Mouse (Mus musculus) thymus, postnatal 14 days (tissue): ENCODE measurements at regions not wholly inside any gene's neighbourhood (a gene's known extent, or its start where the extent isn't known, plus 50 kb on each side); places are given as distances from the start of the nearest gene placed in this dataset.
"Not testable (repeated sequence)": the region's sequence is repeated elsewhere in the genome, so short reads cannot be mapped to it uniquely, and the experiment has no call there.

Experiments
- DNase-seq: peaks from one replicate; pipeline ENCODE4 v3.0.0; 2021

DNA sequence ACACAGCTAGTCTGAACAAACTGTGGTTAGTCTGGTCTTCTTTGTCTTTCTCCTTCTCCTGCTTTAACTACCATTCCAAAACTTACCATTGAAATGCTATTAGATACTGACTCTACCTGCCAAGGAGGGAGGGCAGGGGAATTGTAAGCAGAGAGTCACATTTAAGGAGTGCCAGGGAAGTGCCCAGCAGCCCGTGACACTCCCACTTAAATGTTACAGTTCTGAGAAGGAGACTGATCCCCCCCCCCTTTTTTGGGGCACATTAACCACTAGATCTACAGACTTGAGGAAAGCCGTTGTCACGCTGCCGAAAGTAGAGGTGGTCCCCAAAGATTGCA lies 166.9 kb upstream of the Rgma start:
- no peak for DNase-seq

DNA sequence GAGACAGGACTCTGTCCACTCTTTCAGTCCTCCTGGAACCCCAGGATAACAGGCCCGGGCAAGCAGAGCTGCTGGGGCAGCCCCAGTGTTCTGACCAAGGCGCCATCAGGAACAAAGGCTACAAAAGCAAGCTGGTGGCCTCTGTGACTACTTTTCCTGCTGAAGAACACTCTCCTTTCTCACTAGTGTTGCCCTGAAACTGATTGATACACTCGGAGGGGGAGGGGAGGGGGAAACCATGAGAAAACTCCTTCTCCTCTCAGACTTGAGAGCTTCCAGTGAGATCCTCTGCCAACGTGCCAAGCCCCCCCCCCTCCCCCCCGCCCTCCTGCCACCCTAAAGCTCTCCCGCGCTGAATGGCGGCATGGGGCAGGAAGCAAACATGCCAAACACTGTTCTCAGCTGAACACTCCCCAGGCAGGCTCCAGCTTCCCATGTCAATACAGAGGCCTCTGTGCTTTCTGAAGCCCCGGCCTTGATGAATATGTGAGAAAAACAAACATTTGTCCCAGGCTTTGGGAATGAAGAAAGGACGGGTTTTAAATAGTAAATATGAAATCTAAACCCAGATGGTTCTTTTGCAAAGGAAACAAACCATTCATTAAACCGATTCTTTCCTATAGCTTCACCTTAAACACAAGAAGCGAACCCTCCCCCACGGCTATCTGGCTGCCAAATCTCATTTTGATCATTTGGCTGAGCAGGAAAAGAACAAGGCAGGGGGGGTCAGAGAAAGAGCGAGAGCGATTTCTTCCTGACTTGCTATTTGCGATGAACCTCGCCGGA lies 166.3 kb upstream of the Rgma start:
- no peak for DNase-seq

DNA sequence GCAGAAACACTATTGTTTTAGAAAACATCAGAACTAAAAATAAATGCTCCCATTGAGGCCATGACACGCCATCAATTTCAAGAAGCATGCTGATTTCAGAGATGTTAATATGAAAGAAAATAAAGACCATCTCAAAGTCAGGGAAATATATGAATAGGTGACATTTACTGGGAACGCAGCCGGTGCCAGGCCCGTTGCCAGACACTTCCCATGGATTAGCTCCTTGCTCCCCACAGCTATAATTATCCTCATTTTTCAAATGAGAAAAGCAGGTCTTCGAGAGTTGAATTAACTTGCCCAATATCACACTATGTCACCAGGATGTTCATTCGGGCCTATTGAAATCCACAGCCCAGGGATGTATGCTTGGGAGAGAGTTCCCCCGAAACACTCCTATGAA lies 165.2 kb upstream of the Rgma start:
- no peak for DNase-seq

DNA sequence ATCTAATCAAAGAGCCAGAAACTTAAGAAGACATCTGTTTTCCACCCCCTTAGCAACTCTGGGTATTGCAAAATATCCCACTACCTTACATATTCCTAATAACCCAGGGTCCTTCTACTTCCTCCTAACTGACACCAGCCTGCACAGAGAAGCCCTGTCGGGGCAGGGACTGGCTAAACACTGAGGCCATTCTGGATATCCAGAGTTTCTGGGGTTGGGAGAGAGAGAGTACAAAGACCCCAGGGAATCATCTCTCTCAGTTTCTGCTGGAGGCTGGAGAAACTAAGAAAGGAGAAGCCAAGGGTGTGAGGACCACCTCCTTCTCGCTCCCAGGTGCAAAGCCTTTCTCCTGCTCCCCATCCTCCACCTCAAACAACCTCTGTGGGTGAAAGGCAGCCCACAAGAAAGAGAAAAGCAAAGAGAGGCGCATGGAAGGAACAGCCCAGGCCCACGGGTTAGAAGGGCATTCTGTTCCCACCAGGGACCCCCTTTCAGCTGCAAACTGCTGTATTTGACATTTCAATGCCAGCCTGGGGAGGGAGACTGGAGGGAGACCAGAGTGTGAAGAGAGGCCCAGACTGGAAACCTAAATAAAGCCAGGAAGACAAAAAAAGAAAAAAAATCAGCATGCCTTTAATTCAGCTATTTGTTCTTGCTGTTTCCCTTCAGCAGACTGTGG lies 152.9 kb upstream of the Rgma start:
- no peak for DNase-seq

DNA sequence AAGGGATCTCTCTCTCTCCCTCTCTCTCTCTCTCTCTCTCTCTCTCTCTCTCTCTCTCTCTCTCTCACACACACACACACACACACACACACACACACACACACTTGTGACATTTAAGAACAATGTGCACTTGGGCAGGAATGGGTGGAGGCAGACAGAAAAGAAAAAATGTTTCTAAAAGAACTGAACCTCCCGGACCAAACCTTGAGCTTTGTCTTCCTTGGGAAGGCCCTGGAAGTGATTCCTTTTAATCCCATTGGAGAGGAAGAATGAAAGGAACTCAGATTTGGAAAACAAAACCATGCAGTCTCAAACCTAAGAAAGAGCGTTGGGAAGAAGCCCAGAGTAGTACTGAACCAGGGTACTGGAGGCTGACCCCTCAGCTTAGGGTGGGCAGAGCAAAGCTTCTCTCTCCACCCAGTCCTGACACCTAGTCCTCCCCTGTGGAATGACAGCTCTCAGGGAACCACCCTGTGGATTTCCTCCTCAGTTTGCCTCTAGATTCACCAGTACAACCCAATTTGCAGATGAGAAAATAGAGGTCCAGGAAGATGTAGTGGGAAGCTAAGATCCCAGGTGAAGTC lies 152.3 kb upstream of the Rgma start:
- no peak for DNase-seq

DNA sequence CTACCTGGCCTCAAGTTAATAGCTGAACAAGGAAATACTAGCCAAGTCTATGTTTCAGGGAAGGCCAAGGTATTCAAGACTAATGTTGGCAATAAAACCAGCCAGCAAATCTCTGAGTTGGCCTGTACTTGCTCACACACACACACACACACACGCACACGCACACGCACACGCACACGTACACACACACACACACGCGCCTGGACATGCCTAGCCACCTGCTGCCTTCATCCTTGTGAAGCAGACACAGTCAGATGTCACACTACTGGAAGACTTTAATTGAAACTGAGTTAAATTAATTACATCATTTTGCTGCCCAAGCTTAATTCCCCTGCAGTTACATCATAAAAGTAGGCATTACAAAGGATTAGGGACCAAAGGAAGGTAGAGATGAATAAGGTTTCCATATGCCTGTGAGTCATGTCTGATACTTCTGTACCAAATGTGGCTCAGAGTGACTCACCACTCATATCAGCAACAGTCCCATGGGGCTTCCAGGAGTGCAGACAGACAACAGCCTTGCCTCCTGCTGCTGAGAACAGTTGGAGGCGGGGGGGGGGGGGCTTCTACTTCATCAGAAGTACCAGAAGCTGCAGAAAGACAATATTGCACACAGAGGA lies 141.7 kb upstream of the Rgma start:
- no peak for DNase-seq

DNA sequence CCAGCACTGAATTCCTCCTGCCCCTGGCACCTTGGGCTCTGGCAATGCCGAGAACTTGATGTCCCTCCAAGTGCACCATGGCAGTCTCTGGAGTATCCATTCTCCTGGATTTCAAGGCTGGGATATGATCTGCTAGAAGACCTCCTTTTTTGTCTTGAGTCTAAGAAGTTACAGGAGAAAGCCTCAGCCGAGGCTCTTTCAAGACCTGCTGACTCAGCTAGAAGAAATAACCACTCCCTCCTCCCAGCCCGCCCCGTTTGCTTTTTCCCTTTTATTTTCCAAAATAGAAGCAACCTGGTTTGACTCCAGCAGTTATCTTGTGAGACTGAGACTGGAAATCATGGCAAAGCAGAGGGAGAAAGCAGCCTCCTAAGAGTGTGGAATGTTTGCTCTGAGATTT lies 136.8 kb upstream of the Rgma start:
- no peak for DNase-seq

DNA sequence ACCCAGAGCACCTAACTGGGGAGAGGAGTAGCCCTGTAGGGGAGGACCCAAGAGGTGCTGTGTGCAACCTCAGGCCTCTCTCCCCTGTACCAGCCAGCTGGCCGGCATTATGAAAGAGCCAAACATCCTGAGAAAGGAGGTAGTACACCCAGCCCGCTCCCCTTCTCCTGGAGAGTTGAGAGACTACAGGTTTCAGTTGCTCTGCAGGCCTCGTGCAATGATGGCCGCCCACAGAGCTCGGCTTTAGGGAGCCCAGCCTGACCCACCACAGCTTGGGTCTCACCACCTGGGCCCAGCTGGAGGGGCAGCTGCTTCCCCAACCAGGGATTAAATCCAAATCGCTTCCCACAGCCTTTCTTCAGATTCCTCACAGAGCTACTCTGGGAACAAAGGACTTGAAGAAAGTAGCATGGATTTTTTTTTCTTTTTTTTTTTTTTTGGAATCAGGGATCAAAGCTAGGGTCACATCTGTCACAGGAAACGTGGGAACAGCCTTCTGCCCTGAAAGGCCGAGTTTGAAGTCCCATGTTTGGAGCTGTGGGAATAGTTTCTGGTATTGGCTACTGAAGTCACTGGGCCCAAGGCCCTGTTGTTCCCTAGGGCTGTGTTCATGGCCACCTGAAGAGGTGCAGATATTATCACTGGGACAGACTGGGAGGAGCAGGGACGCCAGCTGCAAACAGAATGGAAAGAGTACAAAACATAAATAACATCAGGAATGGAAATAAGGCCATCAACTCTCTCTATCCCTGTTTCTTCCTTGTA lies 131.5 kb upstream of the Rgma start:
- no peak for DNase-seq

DNA sequence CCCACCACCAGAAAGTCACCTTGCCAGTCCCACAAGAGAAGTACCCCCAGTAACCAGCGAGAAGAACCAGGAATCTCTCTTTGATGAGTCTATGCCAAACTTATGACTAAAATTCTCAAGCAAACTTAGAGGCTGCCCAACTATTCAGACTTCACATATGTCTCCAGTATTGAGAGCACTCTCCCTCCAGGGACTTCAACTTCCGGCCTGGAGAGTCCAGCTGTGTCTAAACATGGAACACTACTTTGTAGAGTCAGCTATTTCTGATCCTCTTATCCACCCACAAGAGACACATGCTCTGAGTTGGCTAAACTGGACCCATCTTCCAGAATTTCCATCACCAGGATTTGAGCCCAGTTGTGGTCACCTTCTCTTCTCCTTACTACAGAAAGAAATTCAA lies 129.9 kb upstream of the Rgma start:
- no peak for DNase-seq

DNA sequence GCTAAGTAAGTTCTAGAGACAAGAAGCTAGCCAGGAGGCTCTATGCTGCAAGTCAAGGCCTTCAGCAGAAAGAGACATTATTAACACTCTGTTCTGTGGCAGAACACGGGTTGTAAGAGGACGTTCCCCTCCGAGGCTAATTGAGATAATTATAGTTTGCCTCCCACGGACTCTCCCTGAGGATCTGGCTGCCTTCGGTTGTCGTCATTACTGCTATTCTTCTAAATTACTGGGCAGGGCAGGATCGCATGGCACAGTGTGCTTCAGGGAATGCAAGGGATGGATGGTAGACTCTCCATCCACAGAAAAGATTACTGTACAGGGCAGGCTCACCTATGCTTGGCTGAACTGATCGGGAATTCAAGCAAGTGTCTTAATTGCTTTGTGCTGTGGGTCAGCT lies 124.7 kb upstream of the Rgma start:
- DNase-seq: no peak

DNA sequence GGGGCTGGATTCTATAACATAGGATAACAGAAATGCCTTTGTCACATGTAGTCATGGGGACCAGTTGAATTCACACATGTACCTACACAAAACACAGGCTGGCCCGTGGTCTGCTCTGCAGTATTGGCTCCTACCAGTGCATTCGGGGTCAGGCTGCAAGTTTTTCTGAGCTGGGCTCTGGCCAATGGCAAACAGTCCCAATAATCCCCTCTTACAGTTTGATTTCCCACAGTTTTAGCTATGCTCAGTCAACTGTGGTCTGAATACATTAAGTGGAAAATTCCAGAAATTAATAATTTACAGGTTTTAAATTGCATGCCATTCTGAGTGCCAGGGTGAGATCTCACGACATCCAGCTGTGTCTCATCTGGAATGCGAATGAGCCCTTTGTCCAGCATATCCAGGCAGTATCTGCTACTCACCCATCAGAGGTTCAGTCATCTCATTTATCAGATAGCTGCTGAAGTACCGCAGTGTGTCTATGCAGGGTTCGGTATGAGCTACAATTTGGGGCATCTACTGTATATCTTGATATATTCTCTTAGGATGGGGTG lies 124.0 kb upstream of the Rgma start:
- DNase-seq: no peak

DNA sequence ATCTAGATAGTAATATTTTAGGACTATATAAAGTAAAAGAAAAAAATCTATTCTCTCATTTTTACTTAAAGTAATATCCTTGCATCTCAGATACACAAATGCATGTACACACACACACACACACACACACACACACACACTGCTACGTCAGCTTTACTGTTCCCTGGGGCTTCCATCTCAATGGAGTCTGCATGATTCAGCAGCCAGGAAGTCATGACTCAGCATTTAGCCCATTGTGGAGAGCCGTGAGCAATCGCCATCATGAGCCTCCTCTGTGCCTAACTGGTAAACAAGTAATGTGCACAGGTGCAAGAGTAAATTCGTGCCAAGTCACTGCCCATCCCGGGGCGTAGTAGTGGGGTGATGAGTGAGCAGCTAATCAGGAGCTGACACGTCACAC lies 120.3 kb upstream of the Rgma start:
- not testable (repeated sequence) for DNase-seq

DNA sequence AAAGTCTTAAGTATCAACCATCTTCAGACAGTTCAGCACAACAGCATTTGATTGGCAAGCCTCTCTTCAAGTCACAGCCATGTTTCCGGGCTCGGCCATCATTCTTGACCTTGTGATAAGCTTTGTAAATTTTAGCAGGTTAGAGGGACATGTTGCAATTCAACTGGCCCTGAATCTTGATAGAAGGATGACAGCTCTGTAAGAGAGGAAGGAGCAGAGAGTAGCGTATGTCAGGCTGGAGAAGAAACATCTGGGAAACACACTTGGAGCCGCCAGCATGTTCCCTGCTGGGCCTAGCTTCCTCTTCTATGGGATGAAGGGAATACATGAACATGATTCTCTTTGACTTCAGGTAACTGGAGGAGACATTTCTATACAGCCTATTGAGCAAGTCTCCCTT lies 115.2 kb upstream of the Rgma start:
- no peak for DNase-seq

DNA sequence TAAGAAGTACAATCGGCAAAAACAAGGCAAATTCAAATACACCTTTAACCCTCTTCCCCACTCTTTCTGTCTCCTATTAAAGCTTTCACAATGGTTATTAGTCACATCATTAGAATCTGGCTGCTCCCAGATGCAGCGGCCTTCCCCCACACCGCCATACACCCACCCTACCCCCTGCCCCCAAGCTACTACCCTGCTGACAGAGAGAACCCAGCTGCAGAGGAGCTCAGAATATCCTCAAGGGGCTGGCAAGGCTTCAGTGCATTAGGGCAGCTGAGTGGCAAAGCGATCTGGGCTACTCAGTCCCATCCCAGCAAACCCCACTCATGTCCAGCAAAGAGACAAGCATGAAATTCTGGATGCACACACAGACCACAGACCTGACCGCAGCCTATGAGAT lies 113.6 kb upstream of the Rgma start:
- DNase-seq: no peak

DNA sequence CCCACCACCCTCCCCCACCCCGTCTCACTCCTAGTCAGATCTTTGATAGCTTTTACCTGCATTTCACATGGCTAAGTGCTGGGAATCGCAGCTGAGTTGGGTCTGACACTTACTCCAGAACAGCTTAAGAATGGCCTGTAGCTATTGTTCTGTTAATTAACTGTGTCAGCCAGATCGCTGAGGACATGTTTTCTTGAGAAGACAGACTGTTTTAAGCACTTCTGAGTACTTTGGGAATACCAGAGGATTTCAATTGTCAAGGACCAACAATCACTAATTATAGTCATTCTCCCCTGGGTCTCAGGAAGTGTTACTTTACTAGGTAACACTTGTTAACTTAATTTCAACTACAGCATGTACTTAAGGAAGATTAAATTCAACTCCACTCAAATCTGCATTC lies 112.8 kb upstream of the Rgma start:
- DNase-seq: no peak

DNA sequence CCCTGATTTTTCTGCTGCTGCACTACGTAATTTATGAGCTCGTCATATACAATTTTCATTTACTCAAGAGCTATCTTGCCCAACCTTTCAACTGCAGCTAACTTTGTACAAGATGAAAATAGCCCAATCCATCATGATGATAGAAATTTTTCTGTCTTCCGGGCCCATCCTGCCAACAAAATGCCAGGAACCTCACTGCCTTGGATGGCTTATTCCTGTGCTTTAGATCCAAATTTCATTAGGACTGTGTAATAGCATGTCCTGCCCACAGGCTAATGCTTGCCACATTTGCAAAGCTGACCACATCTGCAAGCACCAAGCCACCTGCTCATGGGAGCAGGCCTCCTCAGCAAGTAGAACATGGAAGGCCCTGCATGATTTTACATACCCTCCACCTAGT lies 105.7 kb upstream of the Rgma start:
- no peak for DNase-seq

DNA sequence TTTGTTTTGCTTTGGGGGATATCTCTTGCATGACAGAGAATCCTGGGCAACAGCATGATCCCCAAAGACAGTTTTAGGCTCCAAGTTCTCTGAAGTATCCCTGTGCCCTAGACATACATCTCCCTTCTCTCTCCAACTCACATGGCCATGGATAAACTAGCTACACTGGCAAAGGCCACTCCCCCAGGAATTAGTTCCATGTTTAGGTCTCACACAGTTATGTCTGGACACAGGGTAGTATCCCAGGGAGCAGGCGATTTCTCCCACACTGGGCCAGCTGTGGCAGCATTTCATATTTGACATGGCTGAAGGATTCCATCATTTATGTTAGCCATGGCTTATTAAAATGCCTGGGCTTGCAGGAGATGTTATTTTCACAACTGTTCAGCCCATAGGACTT lies 102.5 kb upstream of the Rgma start:
- no peak for DNase-seq

DNA sequence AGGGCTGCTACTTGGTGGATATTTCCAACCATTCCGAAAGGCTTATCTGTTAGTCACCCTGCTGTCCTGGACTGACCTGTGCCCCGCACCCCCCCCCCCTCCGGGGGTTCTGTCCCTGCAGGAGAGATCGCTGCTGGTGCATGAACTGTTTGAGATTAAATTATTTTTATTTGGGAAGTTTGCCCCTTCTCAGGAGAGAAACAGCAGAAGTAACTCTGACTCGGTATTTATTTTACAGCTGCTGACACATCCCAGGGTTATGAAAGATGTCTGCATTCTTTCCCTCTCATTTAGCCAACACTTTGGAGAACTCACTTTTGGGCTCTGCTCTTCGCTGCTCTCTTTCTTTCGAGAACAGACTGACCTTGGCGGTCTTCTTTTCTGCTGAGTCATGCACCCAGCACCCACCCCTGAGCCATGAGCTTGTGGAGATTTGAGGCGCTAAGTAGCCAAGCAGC lies 99.5 kb upstream of the Rgma start:
- DNase-seq: no peak

DNA sequence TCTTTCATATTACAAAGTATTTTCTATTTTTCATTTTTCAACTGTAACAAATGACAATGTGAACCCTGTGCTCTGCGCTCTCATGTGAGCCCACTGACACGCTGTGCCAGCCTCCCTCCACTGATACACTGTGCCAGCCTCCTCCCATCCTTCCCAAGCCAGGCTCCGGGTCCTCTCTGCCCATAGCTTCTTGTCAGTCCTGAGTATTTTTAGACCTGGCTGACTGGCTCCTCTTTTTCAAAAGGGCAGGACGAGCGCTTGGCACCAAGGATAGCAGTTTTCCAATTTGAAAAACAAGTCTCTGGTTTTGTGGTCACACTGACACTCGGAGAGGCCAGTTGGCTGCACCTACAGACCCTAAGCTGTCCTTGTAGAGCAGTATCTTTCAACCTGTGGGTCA lies 96.7 kb upstream of the Rgma start:
- no peak for DNase-seq

DNA sequence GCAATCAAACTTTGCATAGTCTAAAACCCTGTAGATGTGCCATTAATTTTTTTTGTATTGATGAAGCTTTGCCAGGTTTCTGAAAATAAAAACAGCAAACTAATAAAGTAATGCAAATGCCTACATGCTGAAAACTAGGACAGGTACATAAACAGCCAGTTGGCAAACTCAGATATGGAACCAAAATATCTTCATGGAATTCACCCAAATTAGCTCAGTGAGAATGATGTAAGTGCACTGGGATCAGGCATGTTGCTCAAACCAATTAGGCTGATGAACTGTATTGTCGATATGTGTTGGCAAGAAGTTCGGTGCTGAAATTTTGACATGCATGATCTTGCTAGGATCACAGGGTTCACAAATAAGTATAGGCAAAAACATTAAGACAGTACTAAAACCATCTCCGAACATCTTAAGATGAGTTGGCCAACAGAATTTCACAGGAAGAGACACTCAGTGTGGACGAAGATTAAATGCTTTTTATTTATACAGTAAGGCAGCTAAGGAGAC lies 95.3 kb upstream of the Rgma start:
- no peak for DNase-seq

DNA sequence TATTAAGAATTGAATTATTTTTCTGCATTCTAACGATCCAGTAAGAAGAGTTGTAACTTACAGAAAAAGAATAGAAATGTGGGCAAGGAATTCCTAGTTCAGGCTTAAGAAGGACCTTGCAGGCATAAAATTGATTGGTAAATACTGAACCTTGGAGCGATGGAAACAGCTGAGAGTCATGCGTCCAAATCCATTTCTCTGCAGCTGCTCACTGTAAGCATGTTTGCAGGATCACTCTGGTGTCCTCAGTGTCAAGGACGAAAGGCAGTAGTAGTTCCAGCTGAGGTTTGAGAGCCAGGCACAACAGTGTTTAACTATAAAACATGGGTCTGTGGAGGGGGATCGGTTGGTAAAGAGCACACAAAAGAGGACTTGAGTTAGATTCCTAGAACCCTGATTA lies 89.1 kb upstream of the Rgma start:
- no peak for DNase-seq

DNA sequence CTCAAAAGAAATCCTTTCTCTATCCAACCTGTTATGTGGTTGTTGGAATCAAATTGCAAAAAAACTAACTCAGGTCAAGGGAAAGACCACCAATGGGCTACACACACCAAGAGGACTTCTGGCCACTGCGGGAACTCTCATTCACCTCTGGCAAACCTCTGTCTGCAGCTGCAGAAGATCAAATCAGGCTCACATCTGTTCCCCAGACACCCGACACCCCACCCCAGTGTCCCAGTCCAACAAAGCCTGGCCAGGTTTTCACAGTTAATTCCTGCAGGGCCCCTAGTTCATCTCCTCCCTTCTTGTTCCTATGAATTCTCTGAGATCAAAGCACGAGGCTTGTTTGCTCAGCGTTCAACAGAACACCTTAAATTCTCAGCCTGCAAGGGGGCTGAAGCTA lies 82.0 kb upstream of the Rgma start:
- DNase-seq: no peak

DNA sequence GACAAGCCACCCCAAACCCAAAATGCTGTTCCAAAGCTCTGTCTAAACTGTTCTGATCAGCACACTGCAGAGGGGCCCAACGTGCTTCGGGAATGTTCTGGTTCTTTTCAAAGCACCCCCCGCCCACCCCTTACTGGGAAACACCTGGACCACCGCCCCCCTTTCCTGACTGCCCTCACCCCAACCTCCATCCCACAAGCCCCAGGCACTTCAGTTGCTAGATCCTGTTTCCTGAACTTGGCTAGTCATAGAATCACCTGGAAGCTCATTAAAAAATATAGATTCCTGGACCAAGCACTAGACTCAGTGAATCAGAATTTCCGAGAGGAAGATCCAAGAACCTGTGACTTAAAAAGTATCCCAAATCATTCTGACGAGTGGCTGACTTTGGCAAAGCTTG lies 80.9 kb upstream of the Rgma start:
- DNase-seq: no peak
